Mouse (Mus musculus): Measurements from ENCODE around the gene Arhgap8.

DNA sequence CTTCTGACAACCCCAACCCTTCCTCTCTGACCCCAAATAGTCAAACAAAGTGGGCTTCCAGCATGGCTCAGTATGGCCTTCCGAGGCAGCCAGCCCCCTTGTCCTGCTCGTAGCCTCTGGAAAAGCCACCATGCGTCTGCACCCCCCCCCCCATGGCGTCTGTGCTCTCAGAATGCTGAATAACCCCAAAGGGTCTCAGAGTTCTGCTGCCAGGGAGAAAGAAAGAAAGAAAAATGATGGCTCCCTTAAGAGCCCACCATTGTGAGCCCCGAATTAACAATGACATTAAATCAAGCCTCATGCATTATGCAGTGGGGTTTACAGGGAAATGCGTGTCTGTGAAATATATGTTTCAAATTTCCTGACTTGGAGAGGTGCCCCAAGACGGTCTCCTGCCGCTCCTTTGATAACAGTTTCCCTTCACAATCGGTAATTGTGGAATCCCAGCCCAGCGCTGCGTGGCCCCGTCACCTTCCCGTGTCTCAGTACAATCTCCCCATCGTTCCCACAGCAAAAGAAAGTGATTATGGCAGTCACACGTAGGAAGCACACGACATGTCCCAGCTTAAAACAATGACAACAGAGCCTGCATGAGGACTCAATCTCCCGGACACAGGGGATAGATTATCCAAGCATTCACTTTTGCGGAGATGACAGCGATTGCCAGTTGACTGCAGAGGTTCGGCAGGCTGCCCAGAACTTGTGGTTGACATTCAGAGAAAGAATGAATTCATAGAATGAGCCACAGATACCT, 55.7 kb downstream of the Arhgap8 start:
- no peak for TF ChIP-seq CTCF (IDR thresholded peaks at IDR 0.05; ENCODE audit: control insufficient read depth, insufficient read depth, low read length)
- TF ChIP-seq POLR2A (IDR thresholded peaks at IDR 0.05; ENCODE audit: borderline replicate concordance, control insufficient read depth, low read depth, low read length) = no peak
